19 mouse cellular contexts compared by ENCODE assay signal in genomic region chr2:163123496-163123895, GRCm38 (mm10). TPM values are rescaled to one million over a fixed set of nuclear protein-coding genes. Genes with fewer than 3 reads are reported as not detected.
DNase-seq lines count a peak whose midpoint lies in the region; ATAC-seq and TF ChIP-seq lines count a peak whose summit lies in the region.
"Had no signal": no experiment of that assay in that cellular context is flagged by ENCODE, and none has a peak within 500 bp of the region (broad histone marks: within the 10 kb centered on the region; RNA-seq: fewer than 3 reads in every experiment).

No protein-coding gene starts in this region.

- peaks cover 4% of the 10 kb centered on the region; the same call in 1 of the 2 replicates for H3K27me3 ChIP-seq in small intestine, adult 2 months (ENCODE audit: control insufficient read depth, insufficient read depth, low read length)
- no peaks in the 10 kb centered on the region; the same call in 1 of the 2 replicates for H3K27me3 ChIP-seq in intestine, embryonic 16.5 days (replicated peaks; ENCODE audit: control insufficient read depth, insufficient read depth, low read length)
- H3K27me3 ChIP-seq in kidney, adult 2 months (replicated peaks; ENCODE audit: control insufficient read depth, insufficient read depth, low read length): no peaks in the 10 kb centered on the region

- no peaks in the 10 kb centered on the region for H3K36me3 ChIP-seq in small intestine, adult 2 months (ENCODE audit: control insufficient read depth, insufficient read depth, low read length)
- no peaks in the 10 kb centered on the region for H3K36me3 ChIP-seq in intestine, embryonic 16.5 days (ENCODE audit: control insufficient read depth, insufficient read depth, low read length)
- no peaks in the 10 kb centered on the region for H3K36me3 ChIP-seq in kidney, adult 2 months (ENCODE audit: control insufficient read depth, insufficient read depth, low read length)
- H3K36me3 ChIP-seq: embryonic facial prominence, embryonic 10.5 days; heart, embryonic 12.5 days; hindbrain, embryonic 10.5 days had no signal

- no peak for TF ChIP-seq CTCF in small intestine, adult 2 months (IDR thresholded peaks at IDR 0.05; ENCODE audit: extremely low read depth, insufficient read length, insufficient replicate concordance, low read depth, low read length)
- TF ChIP-seq CTCF in kidney, adult 2 months (conservative IDR thresholded peaks at IDR 0.05; ENCODE audit: insufficient read depth, insufficient read length, low read depth, low read length): no peak

- H3K4me3 ChIP-seq in small intestine, adult 2 months (ENCODE audit: low read depth, low read length): no peak overlapping the region
- H3K4me3 ChIP-seq in intestine, embryonic 16.5 days (ENCODE audit: low read length): no peak overlapping the region
- H3K4me3 ChIP-seq in kidney, adult 2 months (ENCODE audit: insufficient read depth, low read depth, low read length): no peak overlapping the region
- H3K4me3 ChIP-seq: gastrocnemius, adult 2 months; heart, embryonic 12.5 days had no signal

- no peak for TF ChIP-seq POLR2A in small intestine, adult 2 months (IDR thresholded peaks at IDR 0.05; ENCODE audit: low read depth, low read length)
- TF ChIP-seq POLR2A in kidney, adult 2 months (IDR thresholded peaks at IDR 0.05; ENCODE audit: low read depth, low read length): no peak

- 77% methylated on average over 5 of the region's 5 CpGs for WGBS in small intestine, adult 2 months
- WGBS in intestine, embryonic 16.5 days: 77% methylated on average over 5 of the region's 5 CpGs
- 86% methylated on average over 5 of the region's 5 CpGs for WGBS in kidney, adult 2 months

- no peaks in the 10 kb centered on the region for H3K9me3 ChIP-seq in intestine, embryonic 16.5 days (ENCODE audit: control insufficient read depth, low read length)

- H3K4me2 ChIP-seq in intestine, embryonic 16.5 days (ENCODE audit: low read depth, low read length): no peak overlapping the region

- H3K27ac ChIP-seq in small intestine, adult 2 months (ENCODE audit: insufficient read depth, low read depth, low read length): peak overlapping the region; percentile 23; the same call in 1 of the 2 replicates
- H3K27ac ChIP-seq in intestine, embryonic 16.5 days (ENCODE audit: low read length): no peak overlapping the region
- H3K27ac ChIP-seq in kidney, adult 2 months (ENCODE audit: insufficient read depth, low read depth, low read length): no peak overlapping the region
- H3K27ac ChIP-seq: gastrocnemius, adult 2 months had no signal

- no peak overlapping the region for H3K9ac ChIP-seq in intestine, embryonic 16.5 days (ENCODE audit: low read depth, low read length)
- H3K9ac ChIP-seq: heart, embryonic 12.5 days; hindbrain, embryonic 14.5 days had no signal

- H3K4me1 ChIP-seq in small intestine, adult 2 months (ENCODE audit: control insufficient read depth, insufficient read depth, insufficient read length, low read length): peaks cover 3% of the 10 kb centered on the region
- peaks cover 9% of the 10 kb centered on the region for H3K4me1 ChIP-seq in intestine, embryonic 16.5 days (ENCODE audit: control insufficient read depth, insufficient read depth, low read length)
- H3K4me1 ChIP-seq in kidney, adult 2 months (ENCODE audit: control insufficient read depth, insufficient read depth, low read length): no peaks in the 10 kb centered on the region

- peak; percentile 58 for DNase-seq in CD4-positive helper T cell, adult 2 months (ENCODE audit: low read depth, low spot score)
- peak; percentile 51 for DNase-seq in CD4-positive, CD25-positive, alpha-beta regulatory T cell, adult 2 months (ENCODE audit: low read depth, low spot score)
- DNase-seq in kidney, adult 2 months: no peak
- DNase-seq: adrenal gland, postnatal 10 days; cerebellum, adult 11-12 months; cerebellum, adult 9-11 months; cerebellum, postnatal 36 days; gastrocnemius, adult 2 months; gastrocnemius, postnatal 25 days had no signal

- ATAC-seq in activated CD4-positive, CD25-positive, alpha-beta regulatory T cell, adult 4 months: peak; percentile 38
- ATAC-seq in intestine, embryonic 16.5 days: no peak

RNA-seq across cellular contexts. Expression of gene Gtsf1l, which starts 35.8 kb away (rescaled TPM):
- not detected for polyA plus RNA-seq in activated CD4-positive, CD25-positive, alpha-beta regulatory T cell, adult 4 months (2017; shearing (Covaris generic))
- polyA plus RNA-seq in small intestine, adult 2 months (2012; rRNA removed): not detected in 2 replicates
- not detected in 2 replicates for polyA plus RNA-seq in intestine, embryonic 16.5 days (2015; fragmentation: Nextera tagmentation; extraction: Ambion mirVana)
- 0.12 TPM in 1 of 2 replicates, not detected in the other for polyA plus RNA-seq in kidney, adult 2 months (2012; rRNA removed)
- polyA plus RNA-seq: brain, embryonic 14.5 days; embryonic facial prominence, embryonic 10.5 days; embryonic facial prominence, embryonic 14.5 days; heart, embryonic 12.5 days; heart, embryonic 16.5 days; hindbrain, embryonic 10.5 days had no signal
